Mouse (Mus musculus) heart, adult 8-10 months (tissue): ENCODE measurements around the gene Gmeb2. TPM values are rescaled to one million over a fixed set of nuclear protein-coding genes. Genes with fewer than 3 reads are reported as not detected.
A peak's percentile ranks its signal among the peaks of the same experiment; 100 is the strongest.

Experiments
- DNase-seq: peaks from one replicate; pipeline ENCODE4 v3.0.0; 2022; ENCODE audit warnings: low spot score
- total RNA-seq, 4 experiments: library from RNA; stranded (reverse); gene quantifications; 2 replicates each; pipeline ENCODE4 v1.2.4; 2022

Gmeb2 gene
- 1 to 10 TPM; 6.9 to 8.8 (median 7.7) TPM for total RNA-seq

GRCm38 (mm10) chr2:181287958-181288350 lies at the start of gene Gmeb2:
Gene Gmeb2, minus strand, starts transcription at chr2:181288035.
- DNase-seq = peak; percentile 93

- DNase-seq = peak; percentile 77
Measured at GRCm38 (mm10) chr2:181334023-181334422, 46.2 kb upstream of the Gmeb2 start.

GRCm38 (mm10) chr2:181332542-181332941 lies 44.7 kb upstream of the Gmeb2 start:
- no peak for DNase-seq

- DNase-seq = no peak
Measured at GRCm38 (mm10) chr2:181326098-181326497, 38.3 kb upstream of the Gmeb2 start.

GRCm38 (mm10) chr2:181322136-181322535 lies 34.3 kb upstream of the Gmeb2 start:
- DNase-seq = no peak

GRCm38 (mm10) chr2:181320103-181320499 lies 32.3 kb upstream of the Gmeb2 start:
- DNase-seq = no peak

- peak; percentile 85 for DNase-seq
Measured at GRCm38 (mm10) chr2:181319248-181320102, 31.6 kb upstream of the Gmeb2 start, which contains the start of gene Rtel1. Gene Rtel1, plus strand, starts transcription at chr2:181319739.

- no peak for DNase-seq
Measured at GRCm38 (mm10) chr2:181314080-181314810, 26.4 kb upstream of the Gmeb2 start, which contains the start of gene Stmn3. Gene Stmn3, minus strand, starts transcription at chr2:181314500.

GRCm38 (mm10) chr2:181313344-181314079 lies 25.7 kb upstream of the Gmeb2 start:
- DNase-seq = no peak

GRCm38 (mm10) chr2:181313006-181313343 lies 25.1 kb upstream of the Gmeb2 start:
- DNase-seq = no peak

- DNase-seq = no peak
Measured at GRCm38 (mm10) chr2:181312435-181312834, 24.6 kb upstream of the Gmeb2 start.

- no peak for DNase-seq
Measured at GRCm38 (mm10) chr2:181307144-181307804, 19.4 kb upstream of the Gmeb2 start.

GRCm38 (mm10) chr2:181304944-181305343 lies 17.1 kb upstream of the Gmeb2 start:
- no peak for DNase-seq

GRCm38 (mm10) chr2:181302041-181302440 lies 14.2 kb upstream of the Gmeb2 start:
- DNase-seq = no peak

GRCm38 (mm10) chr2:181290937-181291336 lies 3.1 kb upstream of the Gmeb2 start:
- no peak for DNase-seq

- no peak for DNase-seq
Measured at GRCm38 (mm10) chr2:181288691-181289090, 856 bp upstream of the Gmeb2 start.

- peak; percentile 79 for DNase-seq
Measured at GRCm38 (mm10) chr2:181287338-181287957, 387 bp downstream of the Gmeb2 start.

- DNase-seq = no peak
Measured at GRCm38 (mm10) chr2:181286629-181287337, 1.1 kb downstream of the Gmeb2 start.

- DNase-seq = no peak
Measured at GRCm38 (mm10) chr2:181279968-181280367, 7.9 kb downstream of the Gmeb2 start.

GRCm38 (mm10) chr2:181277866-181278265 lies 10.0 kb downstream of the Gmeb2 start:
- no peak for DNase-seq
